Mouse (Mus musculus) heart, postnatal 4 days (tissue): ENCODE results near the gene Lrp10. TPM values are rescaled to one million over a fixed set of nuclear protein-coding genes. Genes with fewer than 3 reads are reported as not detected.

ENCODE experiments used
- DNase-seq: peaks from one replicate; pipeline ENCODE4 v3.0.0; 2021
- total RNA-seq, 2 experiments: library from RNA; stranded (reverse); gene quantifications; 2 replicates each; pipeline ENCODE4 v1.2.3; 2021

The Lrp10 gene
- total RNA-seq, 2 experiments from 2014 or later, result 81.3 to 81.5 TPM

DNA sequence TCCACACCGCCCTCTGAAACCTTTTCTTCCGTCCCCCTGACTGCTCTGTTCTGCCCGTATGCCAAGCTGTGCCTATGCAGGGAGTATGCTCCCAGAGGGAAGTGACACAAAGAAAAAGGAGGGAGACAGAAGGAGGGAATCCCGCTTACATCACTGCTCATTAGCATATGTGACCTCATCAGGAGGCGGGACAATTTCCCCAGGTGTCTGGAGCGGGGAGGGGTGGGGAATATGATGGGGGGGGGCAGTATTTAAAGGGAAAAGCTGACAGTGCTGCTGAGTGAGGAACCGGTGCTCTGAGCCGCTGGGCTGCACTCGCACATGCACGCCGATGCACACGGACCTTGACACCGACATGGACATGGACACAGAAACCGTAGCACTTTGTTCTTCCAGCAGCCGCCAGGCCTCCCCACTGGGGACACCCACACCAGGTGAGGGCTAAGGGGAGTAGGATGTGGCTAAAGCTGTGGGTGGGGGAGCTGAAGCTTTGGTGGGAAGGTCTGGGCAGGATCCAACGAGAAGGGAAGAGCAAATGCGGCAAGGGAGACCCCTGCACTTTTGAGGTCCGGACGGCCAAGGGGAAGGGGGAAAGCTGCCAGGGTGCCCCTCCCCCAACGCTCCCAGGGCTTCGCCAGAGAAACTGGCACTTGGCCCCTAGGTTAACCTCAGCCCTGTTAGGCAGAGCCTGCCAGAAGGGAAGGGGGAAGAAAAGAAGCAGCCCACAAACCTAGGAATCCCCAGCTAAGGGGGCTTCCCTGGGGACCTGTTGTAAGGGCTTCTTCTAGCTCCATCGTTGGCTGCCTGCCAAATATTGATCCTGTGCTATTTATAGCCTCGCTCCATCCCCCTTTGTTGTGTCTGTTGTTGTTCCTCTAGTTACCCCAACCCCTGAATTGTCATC, 12.3 kb downstream of the Lrp10 start, which contains the start of gene Rem2:
Rem2 (plus strand) TSS at position 160 of the 904 bp plus-strand sequence.
- no peak for DNase-seq

GRCm38 (mm10) chr14:54477172-54477909, 13.4 kb downstream of the Lrp10 start:
- no peak for DNase-seq

GRCm38 (mm10) chr14:54479451-54479920, 15.5 kb downstream of the Lrp10 start:
- DNase-seq, result peak; percentile 51

GRCm38 (mm10) chr14:54480673-54481072, 16.7 kb downstream of the Lrp10 start:
- no peak for DNase-seq

DNA sequence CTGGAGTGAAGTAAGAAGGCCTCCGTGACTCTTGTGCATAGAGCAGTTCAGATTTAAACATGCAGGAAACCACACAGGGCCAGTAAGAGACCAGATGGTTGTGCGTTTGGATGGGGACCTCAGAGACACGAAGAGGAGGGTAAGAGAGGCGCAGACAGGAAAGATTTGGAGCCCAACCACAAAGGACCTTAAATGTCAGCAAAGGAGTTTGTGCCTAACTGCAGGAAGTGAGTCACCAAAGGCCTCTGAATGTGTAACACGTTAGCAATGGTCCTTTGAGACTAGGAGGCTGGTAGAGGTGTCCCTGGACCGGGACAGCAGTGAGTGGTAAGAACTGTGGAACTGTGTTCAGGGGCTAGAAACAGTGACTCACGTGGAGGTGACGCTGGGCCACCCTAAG, 17.5 kb downstream of the Lrp10 start:
- DNase-seq, result no peak

GRCm38 (mm10) chr14:54482498-54482897, 18.6 kb downstream of the Lrp10 start:
- peak; percentile 58 for DNase-seq

DNA sequence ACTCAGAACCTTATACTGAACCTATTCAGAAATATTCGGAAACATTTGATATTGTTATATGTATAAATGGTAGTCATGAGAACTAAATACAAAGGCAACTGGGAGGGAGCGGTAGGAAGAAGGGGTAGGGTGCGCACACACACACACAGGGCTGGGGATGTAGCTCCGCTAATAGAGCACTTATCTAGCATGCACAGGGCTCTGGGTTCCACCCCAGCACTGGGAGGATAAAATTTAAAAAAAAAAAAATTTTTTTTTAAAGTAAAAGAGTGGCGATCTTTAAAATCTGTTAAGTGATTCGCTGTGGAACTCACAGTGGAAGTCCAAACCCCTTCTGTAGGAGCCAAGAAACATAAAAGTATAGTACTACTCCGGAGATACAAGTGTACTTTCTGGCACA, 22.0 kb downstream of the Lrp10 start:
- no peak for DNase-seq

GRCm38 (mm10) chr14:54487732-54488131, 23.8 kb downstream of the Lrp10 start:
- no peak for DNase-seq

DNA sequence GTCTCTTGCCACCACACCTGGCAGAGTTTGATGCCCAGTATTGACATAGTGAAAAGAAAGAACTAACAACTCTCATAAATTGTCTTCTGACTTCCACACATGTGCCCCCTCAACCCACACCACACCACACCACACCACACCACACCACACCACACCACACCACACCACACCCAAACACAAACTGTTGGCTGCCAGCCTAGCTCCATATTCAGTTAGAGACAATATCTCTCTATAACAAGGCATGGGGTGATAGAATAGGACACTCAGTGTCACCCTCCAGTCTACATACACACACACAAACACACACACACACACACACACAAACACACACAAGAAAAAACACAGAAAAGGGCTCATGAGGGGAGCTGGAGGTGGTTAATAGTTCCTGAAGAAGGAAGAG, 24.4 kb downstream of the Lrp10 start:
- no peak for DNase-seq

- no peak for DNase-seq
These were observed 28.6 kb downstream of the Lrp10 start for GRCm38 (mm10) chr14:54492345-54493131.

- DNase-seq, result no peak
These were observed 29.3 kb downstream of the Lrp10 start for GRCm38 (mm10) chr14:54493236-54493635.

GRCm38 (mm10) chr14:54494234-54494633, 30.3 kb downstream of the Lrp10 start:
- DNase-seq, result peak; percentile 76

- DNase-seq, result no peak
These were observed 32.8 kb downstream of the Lrp10 start for GRCm38 (mm10) chr14:54496706-54497105.

DNA sequence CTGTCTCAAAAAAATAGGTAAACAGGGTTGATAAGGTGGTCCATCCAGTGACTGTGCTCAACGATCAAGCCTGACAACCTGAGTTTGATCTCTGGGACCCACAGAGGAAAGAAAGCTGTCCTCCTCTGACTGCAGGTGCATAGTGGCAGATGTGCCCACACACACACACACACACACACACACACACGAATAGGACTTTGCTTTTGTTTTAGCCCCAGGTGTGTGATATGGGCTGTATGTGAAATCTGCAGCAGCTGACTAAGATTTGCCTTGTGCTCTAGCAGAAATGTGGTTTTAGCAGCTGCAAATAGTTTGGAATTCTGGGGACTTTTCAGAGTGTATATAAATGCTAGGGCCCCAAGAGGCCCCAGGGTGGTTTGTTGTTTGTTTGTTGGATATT, 35.4 kb downstream of the Lrp10 start:
- no peak for DNase-seq

DNA sequence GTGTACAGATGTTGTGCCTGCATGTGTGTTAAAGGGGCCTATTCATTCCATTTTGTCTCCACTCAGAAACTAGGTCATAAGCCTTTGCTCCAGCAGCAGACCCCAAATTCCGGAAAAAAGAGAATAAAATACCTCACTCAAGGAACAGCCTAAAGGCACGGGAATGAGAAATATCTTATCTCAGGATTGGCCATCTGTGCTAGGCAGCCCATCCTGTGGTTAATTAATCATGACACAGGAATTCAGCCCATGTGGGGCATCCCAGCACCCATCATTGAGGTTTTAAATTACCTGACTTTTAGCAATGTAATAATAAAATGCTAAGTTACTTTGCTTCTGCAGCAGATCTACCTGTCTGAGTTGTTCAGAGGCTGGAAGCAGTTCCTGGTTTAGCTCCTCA, 37.4 kb downstream of the Lrp10 start:
- DNase-seq, result no peak

DNA sequence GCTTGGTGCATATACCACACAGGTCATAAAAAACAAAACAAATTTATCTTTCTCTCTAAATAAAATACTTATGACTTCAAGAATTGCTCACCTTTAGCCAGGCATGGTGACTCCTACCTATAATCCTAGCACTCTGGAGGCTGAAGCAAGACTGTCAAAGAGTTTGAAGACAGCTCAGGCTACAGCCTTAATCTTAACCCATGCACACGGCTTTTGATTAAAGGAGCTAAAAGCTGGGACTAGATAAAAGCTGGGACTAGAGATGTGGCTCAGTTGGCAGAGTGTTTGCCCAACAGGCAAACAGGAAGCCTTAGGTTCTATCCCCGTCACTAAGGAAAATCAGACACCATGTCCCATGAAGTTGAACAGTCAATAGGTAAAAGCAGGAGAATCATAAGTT, 39.2 kb downstream of the Lrp10 start:
- DNase-seq, result no peak

DNA sequence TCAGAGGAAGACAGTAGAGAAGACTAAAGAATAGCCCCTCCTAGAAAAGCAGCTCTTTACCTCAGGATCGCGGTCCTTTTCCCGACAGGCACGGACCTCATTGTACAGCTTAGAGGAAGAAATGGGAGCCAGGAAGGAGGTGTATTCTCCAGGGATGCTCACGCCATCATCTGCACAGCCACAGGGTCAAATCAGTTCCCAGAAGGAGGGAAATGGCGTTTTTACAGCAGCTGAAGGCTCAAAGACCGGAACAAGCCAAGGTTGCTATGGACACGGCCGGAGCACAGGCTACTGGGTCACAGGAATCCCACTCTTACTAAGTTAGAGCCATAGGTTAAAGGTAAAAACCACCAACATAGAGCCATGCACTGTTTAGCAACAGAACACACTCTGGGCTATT, 45.8 kb downstream of the Lrp10 start:
- no peak for DNase-seq

GRCm38 (mm10) chr14:54516710-54517310, 52.9 kb downstream of the Lrp10 start:
- DNase-seq, result no peak
